Mouse (Mus musculus) liver, embryonic 16.5 days (tissue): ENCODE measurements at regions not wholly inside any gene's neighbourhood (a gene's known extent, or its start where the extent isn't known, plus 50 kb on each side); places are given as distances from the start of the nearest gene placed in this dataset.

Experiments
- ATAC-seq: fragments of 200-750 bp; cut with Nextera tagmentation; 2 replicates; pipeline ENCODE4 v1.8.0; 2017; ENCODE audit warnings: low read depth, mild to moderate bottlenecking, moderate number of reproducible peaks, moderate library complexity
- H3K27ac ChIP-seq: fragments of 300-500 bp; sonication (generic); 2 replicates; pipeline ENCODE4 v1.5.1; 2014; ENCODE audit warnings: mild to moderate bottlenecking, low read length
- H3K27me3 ChIP-seq: fragments of 300-500 bp; sonication (generic); 2 replicates; pipeline ENCODE4 v1.6.1; 2014; ENCODE audit warnings: low read depth, low read length, mixed read lengths; ENCODE audit not compliant: control insufficient read depth, insufficient read depth
- H3K36me3 ChIP-seq: fragments of 300-500 bp; sonication (generic); 2 replicates; pipeline ENCODE4 v1.6.1; 2014; ENCODE audit warnings: mild to moderate bottlenecking; ENCODE audit not compliant: control insufficient read depth, insufficient read depth
- H3K4me1 ChIP-seq: fragments of 300-500 bp; sonication (generic); 2 replicates; pipeline ENCODE4 v1.6.1; 2014; ENCODE audit warnings: low read depth, low read length, mixed read lengths; ENCODE audit not compliant: control insufficient read depth
- H3K4me2 ChIP-seq: fragments of 300-500 bp; sonication (generic); 2 replicates; pipeline ENCODE4 v1.6.1; 2014; ENCODE audit warnings: low read depth, low read length, mixed read lengths
- H3K4me3 ChIP-seq: fragments of 300-500 bp; sonication (generic); 2 replicates; pipeline ENCODE4 v1.5.1; 2014; ENCODE audit warnings: low read depth, mild to moderate bottlenecking, low read length
- H3K9ac ChIP-seq: fragments of 300-500 bp; sonication (generic); 2 replicates; pipeline ENCODE4 v1.6.1; 2014; ENCODE audit warnings: low read depth, low read length
- H3K9me3 ChIP-seq: fragments of 300-500 bp; sonication (generic); replicated peaks from 2 replicates; pipeline ENCODE4 v1.6.1; 2016; ENCODE audit warnings: low read length; ENCODE audit not compliant: control insufficient read depth
- WGBS: fragments of 180-500 bp; shearing (Covaris S2); extraction: QIAGEN DNeasy Blood & Tissue Kit; methylation state at CpG from one replicate; pipeline ENCODE4 v1.1.7; 2014; ENCODE audit not compliant: insufficient replicate concordance; 5-methylcytosine and 5-hydroxymethylcytosine counted together

DNA sequence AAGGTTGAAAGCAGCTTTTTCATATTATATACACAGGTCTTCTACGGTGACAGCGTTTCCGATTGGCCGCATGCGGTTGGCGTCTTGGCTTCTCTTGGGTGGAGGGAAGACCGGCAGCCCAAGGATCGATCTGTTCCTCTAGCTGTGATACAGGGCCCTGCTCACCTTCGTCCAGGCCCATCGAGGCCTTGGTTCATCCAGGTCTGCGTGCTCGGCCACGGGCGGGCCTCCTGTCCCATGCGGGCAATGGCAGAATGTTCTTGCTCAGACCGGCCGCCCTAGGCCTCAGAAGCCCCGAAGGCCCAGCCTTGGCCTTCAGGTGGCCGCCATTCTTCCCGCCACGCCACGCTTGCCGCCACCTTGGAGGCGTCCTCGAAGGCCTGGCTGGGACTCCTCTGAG is 194.4 kb upstream of the Ppp6c start:
- Histone ChIP-seq H3K4me1 (no peaks in the 10 kb centered on the region), H3K9ac (no peak overlapping the region), H3K4me2 (no peak overlapping the region), H3K9me3 (no peaks in the 10 kb centered on the region), H3K36me3 (no peaks in the 10 kb centered on the region), H3K27ac (no peak overlapping the region), H3K4me3 (no peak overlapping the region), H3K27me3 (no peaks in the 10 kb centered on the region)
- no peak for ATAC-seq
- 80% methylated on average over 24 of the region's 25 CpGs for WGBS

DNA sequence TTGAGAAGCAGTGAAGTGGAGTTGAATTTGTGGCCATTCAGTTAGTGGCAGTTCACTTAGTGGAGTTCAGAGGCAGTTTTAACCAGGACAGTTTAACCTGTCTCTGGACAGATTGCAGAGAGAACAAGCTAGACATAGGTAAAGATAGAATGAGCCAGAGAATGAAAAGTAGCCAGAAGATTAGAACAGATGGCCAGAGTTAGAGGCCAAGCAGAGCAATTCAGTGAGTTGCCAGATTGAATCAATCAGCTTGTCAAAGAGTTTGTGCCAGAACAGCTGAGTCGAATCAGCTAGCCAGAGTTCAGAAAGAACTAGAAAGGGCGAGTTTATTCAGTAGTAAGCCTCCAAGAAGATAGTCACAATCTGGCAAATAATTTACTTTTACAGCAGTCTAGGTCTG is 174.1 kb upstream of the Ppp6c start:
- Histone ChIP-seq H3K4me3 (no peak overlapping the region), H3K4me1 (no peaks in the 10 kb centered on the region), H3K36me3 (no peaks in the 10 kb centered on the region), H3K9me3 (no peaks in the 10 kb centered on the region), H3K9ac (no peak overlapping the region), H3K27me3 (no peaks in the 10 kb centered on the region), H3K27ac (no peak overlapping the region), H3K4me2 (no peak overlapping the region)
- no peak for ATAC-seq
- WGBS, result 42% methylated on average over 2 of the region's 2 CpGs

GRCm38 (mm10) chr2:39399523-39399922 is 173.3 kb upstream of the Ppp6c start:
- WGBS, result 55% methylated on average over 2 of the region's 2 CpGs
- no peak overlapping the region for H3K27ac ChIP-seq
- no peak for ATAC-seq

DNA sequence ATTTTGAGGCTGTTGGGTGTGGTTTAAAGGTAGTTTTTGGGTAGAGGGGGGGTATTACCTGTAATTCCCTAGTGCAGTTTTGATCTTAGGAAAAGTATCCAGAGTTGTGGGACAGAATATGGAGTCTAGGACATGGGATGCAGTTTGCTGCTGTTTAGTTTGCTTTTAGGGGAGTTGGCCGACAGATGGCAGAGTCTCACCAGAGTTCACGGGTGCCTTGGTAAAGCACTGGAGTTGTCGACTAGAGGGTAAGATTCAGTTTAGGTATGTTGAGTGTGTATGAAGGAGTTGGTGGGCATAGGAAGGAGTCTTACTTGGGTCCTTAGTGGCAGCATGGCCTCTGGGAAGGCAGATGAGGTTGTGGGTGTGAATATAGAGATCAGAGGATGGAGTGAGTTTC is 168.4 kb upstream of the Ppp6c start:
- no peak overlapping the region for H3K9ac ChIP-seq
- no peak overlapping the region for H3K4me2 ChIP-seq
- no peaks in the 10 kb centered on the region for H3K9me3 ChIP-seq
- WGBS, result 50% methylated on average over 3 of the region's 3 CpGs
- no peaks in the 10 kb centered on the region for H3K4me1 ChIP-seq
- H3K4me3 ChIP-seq, result no peak overlapping the region
- ATAC-seq, result no peak
- no peaks in the 10 kb centered on the region for H3K36me3 ChIP-seq
- H3K27me3 ChIP-seq, result no peaks in the 10 kb centered on the region
- H3K27ac ChIP-seq, result no peak overlapping the region

More at GRCm38 (mm10) chr2:39399523-39399922, 173.3 kb upstream of the Ppp6c start:
- Histone ChIP-seq H3K4me1 (no peaks in the 10 kb centered on the region), H3K27me3 (no peaks in the 10 kb centered on the region), H3K4me2 (no peak overlapping the region), H3K9ac (no peak overlapping the region), H3K9me3 (no peaks in the 10 kb centered on the region), H3K4me3 (no peak overlapping the region), H3K36me3 (no peaks in the 10 kb centered on the region)

- H3K9me3 ChIP-seq, result no peaks in the 10 kb centered on the region
- no peak overlapping the region for H3K4me3 ChIP-seq
- H3K36me3 ChIP-seq, result no peaks in the 10 kb centered on the region
- WGBS, result 49% methylated on average over 3 of the region's 3 CpGs
- H3K9ac ChIP-seq, result no peak overlapping the region
- no peak for ATAC-seq
- no peaks in the 10 kb centered on the region for H3K4me1 ChIP-seq
- no peaks in the 10 kb centered on the region for H3K27me3 ChIP-seq
- no peak overlapping the region for H3K27ac ChIP-seq
- no peak overlapping the region for H3K4me2 ChIP-seq
These were observed 151.0 kb upstream of the Ppp6c start for GRCm38 (mm10) chr2:39377264-39377663.

- Histone ChIP-seq H3K36me3 (no peaks in the 10 kb centered on the region), H3K4me3 (no peak overlapping the region), H3K9ac (no peak overlapping the region), H3K4me2 (no peak overlapping the region), H3K27ac (no peak overlapping the region), H3K27me3 (no peaks in the 10 kb centered on the region), H3K4me1 (no peaks in the 10 kb centered on the region), H3K9me3 (no peaks in the 10 kb centered on the region)
- 13% methylated on average over 7 of the region's 7 CpGs for WGBS
- peak; percentile 91 for ATAC-seq
These were observed 147.0 kb upstream of the Ppp6c start for GRCm38 (mm10) chr2:39373068-39373779.

DNA sequence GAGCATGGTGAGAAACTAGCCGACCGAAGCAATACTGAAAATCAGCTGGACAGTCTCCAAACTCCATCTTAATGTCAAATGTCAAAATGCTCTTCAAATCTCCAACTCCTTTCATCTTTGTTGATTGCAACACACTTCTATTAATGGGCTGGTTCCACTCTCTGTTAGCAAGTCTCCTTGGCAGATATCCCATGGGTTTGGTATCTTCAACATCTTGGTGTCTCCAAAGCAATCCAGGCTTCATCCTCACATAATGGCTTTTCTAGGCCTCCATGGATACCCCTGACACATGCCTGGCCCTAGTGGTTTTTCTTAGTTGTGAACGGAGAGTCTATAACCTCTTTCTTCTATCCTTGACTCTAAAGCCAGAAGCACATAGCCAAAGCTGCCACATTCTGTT is 118.0 kb upstream of the Ppp6c start:
- no peak for ATAC-seq
- no peaks in the 10 kb centered on the region for H3K27me3 ChIP-seq
- no peak overlapping the region for H3K9ac ChIP-seq
- H3K4me2 ChIP-seq, result no peak overlapping the region
- 73% methylated on average over 3 of the region's 3 CpGs for WGBS
- H3K4me1 ChIP-seq, result no peaks in the 10 kb centered on the region
- H3K9me3 ChIP-seq, result no peaks in the 10 kb centered on the region
- H3K36me3 ChIP-seq, result no peaks in the 10 kb centered on the region
- H3K4me3 ChIP-seq, result no peak overlapping the region
- H3K27ac ChIP-seq, result no peak overlapping the region

DNA sequence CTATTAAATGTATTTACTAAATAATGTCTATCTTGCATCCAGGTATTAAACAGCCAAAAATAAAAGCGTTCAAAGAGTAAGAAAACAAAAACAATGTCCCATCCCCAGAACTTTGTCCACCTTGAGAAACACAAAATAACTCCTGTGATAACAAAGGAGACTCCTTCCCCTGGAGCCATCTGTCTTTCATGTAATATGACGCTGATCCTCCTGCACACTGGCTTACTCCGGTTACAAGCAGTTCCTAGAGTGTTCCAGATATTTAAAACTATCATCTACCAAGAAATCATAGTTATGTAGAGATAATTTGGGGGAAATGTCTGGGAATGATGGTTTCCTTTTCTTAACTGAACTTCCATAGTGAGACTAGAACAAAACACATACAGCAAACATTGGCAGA is 114.2 kb upstream of the Ppp6c start:
- H3K27ac ChIP-seq, result no peak overlapping the region
- no peak for ATAC-seq
- 64% methylated on average over 3 of the region's 3 CpGs for WGBS
- H3K9me3 ChIP-seq, result no peaks in the 10 kb centered on the region
- no peak overlapping the region for H3K4me3 ChIP-seq
- no peak overlapping the region for H3K9ac ChIP-seq
- no peaks in the 10 kb centered on the region for H3K36me3 ChIP-seq
- H3K27me3 ChIP-seq, result no peaks in the 10 kb centered on the region
- H3K4me1 ChIP-seq, result no peaks in the 10 kb centered on the region
- H3K4me2 ChIP-seq, result no peak overlapping the region

GRCm38 (mm10) chr2:39338832-39339649 is 112.8 kb upstream of the Ppp6c start:
- no peak for ATAC-seq
- Histone ChIP-seq H3K36me3 (no peaks in the 10 kb centered on the region), H3K27me3 (no peaks in the 10 kb centered on the region), H3K9me3 (no peaks in the 10 kb centered on the region), H3K9ac (no peak overlapping the region), H3K4me1 (no peaks in the 10 kb centered on the region), H3K27ac (no peak overlapping the region), H3K4me3 (no peak overlapping the region), H3K4me2 (no peak overlapping the region)
- WGBS, result 64% methylated on average over 9 of the region's 9 CpGs
